Mouse (Mus musculus) lung, adult 2 months (tissue): ENCODE measurements around the gene Pex14. TPM values are rescaled to one million over a fixed set of nuclear protein-coding genes. Genes with fewer than 3 reads are reported as not detected.

ENCODE experiments used
- DNase-seq: peaks from one replicate; pipeline ENCODE4 v3.0.0; 2022
- H3K4me1 ChIP-seq: fragments of 200-500 bp; 2 replicates; pipeline ENCODE4 v1.6.1; 2011; ENCODE audit warnings: low read length; ENCODE audit not compliant: control insufficient read depth, insufficient read depth
- H3K4me3 ChIP-seq: fragments of 200-500 bp; replicated peaks from 2 replicates; pipeline ENCODE3; 2011; ENCODE audit warnings: low read depth, mild to moderate bottlenecking, control low read depth, low read length; ENCODE audit errors: extremely low read depth
- CTCF ChIP-seq: fragments of 200-500 bp; IDR thresholded peaks from 2 replicates; pipeline ENCODE4 v1.5.1; 2011; ENCODE audit warnings: mild to moderate bottlenecking, low read length, control low read depth; ENCODE audit not compliant: insufficient read depth
- POLR2A ChIP-seq: fragments of 200-500 bp; IDR thresholded peaks from 2 replicates; pipeline ENCODE4 v1.6.1; 2011; ENCODE audit warnings: low read depth, mild to moderate bottlenecking, control low read depth, low read length, borderline replicate concordance; ENCODE audit errors: extremely low read depth
- WGBS: fragments of 180-500 bp; shearing (Covaris S2); methylation state at CpG from one replicate; pipeline ENCODE4 v1.1.7; 2018; 5-methylcytosine and 5-hydroxymethylcytosine counted together
- polyA plus RNA-seq: library from polyadenylated mRNA; depleted of rRNA; stranded (reverse); fragments of >200 nt; gene quantifications from 2 replicates; pipeline ENCODE4 v1.2.3, GENCODE M21; 2012

Pex14 gene
- polyA plus RNA-seq, 1 experiment, result 39.2 TPM

GRCm38 (mm10) chr4:149037706-149038105 is 62.0 kb downstream of the Pex14 start:
- Histone ChIP-seq H3K4me3 (no peak overlapping the region), H3K4me1 (no peaks in the 10 kb centered on the region)
- WGBS, result 66% methylated on average over 6 of the region's 6 CpGs
- no peak for TF ChIP-seq POLR2A
- TF ChIP-seq CTCF, result no peak
- no peak for DNase-seq

- WGBS, result 74% methylated on average over 9 of the region's 9 CpGs
- H3K4me3 ChIP-seq, result no peak overlapping the region
- H3K4me1 ChIP-seq, result no peaks in the 10 kb centered on the region
- no peak for TF ChIP-seq CTCF
- no peak for TF ChIP-seq POLR2A
- no peak for DNase-seq
Measured at GRCm38 (mm10) chr4:149036592-149036991, 63.1 kb downstream of the Pex14 start.

- no peak for DNase-seq
- 75% methylated on average over 4 of the region's 4 CpGs for WGBS
Measured at GRCm38 (mm10) chr4:149031507-149031906, 68.2 kb downstream of the Pex14 start.

GRCm38 (mm10) chr4:149027571-149027970 is 72.1 kb downstream of the Pex14 start:
- 77% methylated on average over 9 of the region's 9 CpGs for WGBS
- no peak overlapping the region for H3K4me3 ChIP-seq

More at GRCm38 (mm10) chr4:149031507-149031906, 68.2 kb downstream of the Pex14 start:
- TF ChIP-seq POLR2A (no peak), CTCF (peak; percentile 30)
- Histone ChIP-seq H3K4me3 (no peak overlapping the region), H3K4me1 (no peaks in the 10 kb centered on the region)

GRCm38 (mm10) chr4:149025242-149025641 is 74.4 kb downstream of the Pex14 start:
- Histone ChIP-seq H3K4me1 (no peaks in the 10 kb centered on the region), H3K4me3 (no peak overlapping the region)
- 78% methylated on average over 10 of the region's 10 CpGs for WGBS
- DNase-seq, result no peak
- no peak for TF ChIP-seq POLR2A
- TF ChIP-seq CTCF, result no peak

More at GRCm38 (mm10) chr4:149027571-149027970, 72.1 kb downstream of the Pex14 start:
- H3K4me1 ChIP-seq, result no peaks in the 10 kb centered on the region
- no peak for DNase-seq
- TF ChIP-seq POLR2A (no peak), CTCF (no peak)

GRCm38 (mm10) chr4:149021021-149021420 is 78.7 kb downstream of the Pex14 start:
- TF ChIP-seq CTCF (no peak), POLR2A (no peak)
- Histone ChIP-seq H3K4me3 (no peak overlapping the region), H3K4me1 (peaks cover 7% of the 10 kb centered on the region)
- DNase-seq, result no peak

DNA sequence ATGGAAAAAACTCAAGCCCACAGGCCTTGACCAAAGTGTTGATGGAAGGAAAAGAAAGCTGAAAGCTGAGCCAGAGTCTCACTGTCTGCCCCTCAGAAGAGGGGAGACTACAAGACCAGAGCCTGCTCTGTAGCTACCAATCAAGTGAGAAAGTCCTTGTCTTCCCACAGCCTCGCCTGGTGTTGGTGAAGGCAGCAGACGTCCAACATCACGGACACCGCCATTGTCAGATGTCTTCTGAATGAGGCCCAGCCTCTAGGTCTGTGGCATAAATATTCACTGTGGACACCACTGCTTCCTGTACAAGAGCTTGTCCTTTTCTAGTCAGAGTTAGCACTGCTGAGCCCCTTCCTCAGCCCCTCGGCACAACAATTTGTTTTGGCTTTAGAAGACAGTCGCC is 80.2 kb downstream of the Pex14 start:
- peaks cover 7% of the 10 kb centered on the region for H3K4me1 ChIP-seq
- no peak for DNase-seq
- no peak overlapping the region for H3K4me3 ChIP-seq
- WGBS, result 60% methylated on average over 6 of the region's 6 CpGs
- no peak for TF ChIP-seq CTCF
- no peak for TF ChIP-seq POLR2A

GRCm38 (mm10) chr4:149006756-149007155 is 92.9 kb downstream of the Pex14 start:
- Histone ChIP-seq H3K4me1 (no peaks in the 10 kb centered on the region), H3K4me3 (no peak overlapping the region)
- no peak for TF ChIP-seq CTCF
- TF ChIP-seq POLR2A, result no peak
- no peak for DNase-seq
- WGBS, result 94% methylated on average over 6 of the region's 6 CpGs

DNA sequence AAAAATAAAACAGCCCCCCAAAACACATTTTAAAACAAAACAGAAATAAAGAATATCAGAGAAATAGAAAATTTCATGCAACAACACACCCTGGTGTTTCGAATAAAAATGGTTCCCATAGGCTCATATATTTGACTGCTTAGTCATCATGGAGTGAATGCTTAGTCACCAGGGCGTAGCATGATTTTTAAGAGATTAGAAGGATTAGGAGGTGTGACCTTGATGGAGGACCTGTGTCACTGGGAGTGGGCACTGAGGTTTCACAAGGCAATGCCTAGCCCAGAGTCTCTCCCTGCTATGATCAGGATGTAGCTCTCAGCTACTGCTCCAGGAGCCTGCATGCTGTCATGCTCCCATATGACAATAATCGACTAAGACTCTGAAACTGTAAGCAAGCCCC is 93.6 kb downstream of the Pex14 start:
- 91% methylated on average over 3 of the region's 3 CpGs for WGBS
- peaks cover 2% of the 10 kb centered on the region; the same call in 1 of the 2 replicates for H3K4me1 ChIP-seq
- no peak overlapping the region for H3K4me3 ChIP-seq
- DNase-seq, result no peak
- TF ChIP-seq CTCF (no peak), POLR2A (no peak)

DNA sequence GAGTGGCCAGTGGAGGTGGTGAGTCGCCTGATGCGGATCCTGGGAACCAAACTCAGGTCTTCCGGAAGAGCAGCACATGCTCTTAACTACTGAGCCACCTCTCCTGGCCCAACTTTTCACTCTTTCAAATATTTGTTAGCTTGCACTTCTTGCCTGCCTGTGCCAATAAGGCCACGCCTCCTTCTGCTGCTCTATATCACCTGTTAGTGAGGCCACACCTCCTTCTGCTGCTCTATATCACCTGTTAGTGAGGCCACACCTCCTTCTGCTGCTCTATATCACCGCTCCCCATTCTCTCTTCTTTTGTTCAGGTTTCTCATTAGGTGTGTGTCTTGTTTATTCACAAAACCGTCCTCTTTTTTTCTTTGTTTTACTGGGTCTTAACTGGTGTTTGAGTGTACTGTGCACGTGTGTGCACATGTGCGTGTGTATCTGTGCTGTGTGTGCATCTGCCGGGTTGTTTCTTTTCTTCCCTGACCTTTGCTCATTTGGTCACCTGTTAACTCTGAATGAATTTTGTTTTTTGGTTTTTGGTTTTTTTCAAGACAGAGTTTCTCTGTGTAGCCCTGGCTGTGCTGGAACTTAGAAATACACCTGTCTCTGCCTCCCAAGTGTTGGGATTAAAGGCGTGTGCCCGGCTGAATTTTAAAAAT is 97.1 kb downstream of the Pex14 start:
- Histone ChIP-seq H3K4me3 (no peak overlapping the region), H3K4me1 (peaks cover 2% of the 10 kb centered on the region; the same call in 1 of the 2 replicates)
- DNase-seq, result no peak
- WGBS, result 86% methylated on average over 11 of the region's 11 CpGs
- TF ChIP-seq POLR2A (no peak), CTCF (no peak)

- no peak for TF ChIP-seq CTCF
- no peak for TF ChIP-seq POLR2A
- Histone ChIP-seq H3K4me3 (no peak overlapping the region), H3K4me1 (peaks cover 2% of the 10 kb centered on the region; the same call in 1 of the 2 replicates)
- DNase-seq, result no peak
- WGBS, result 53% methylated on average over 5 of the region's 5 CpGs
Measured at GRCm38 (mm10) chr4:149001515-149001914, 98.2 kb downstream of the Pex14 start.
